Mouse (Mus musculus) layer of hippocampus, postnatal 14 days (tissue): ENCODE measurements around the gene AI837181. TPM values are rescaled to one million over a fixed set of nuclear protein-coding genes. Genes with fewer than 3 reads are reported as not detected.

Experiments used
- DNase-seq, 2 experiments: peaks; one replicate each; pipeline ENCODE4 v3.0.0; 2021 to 2022; ENCODE audit warnings: low spot score in 2 of 2, mixed read lengths in 1 of 2
- total RNA-seq, 2 experiments: library from RNA; stranded (reverse); gene quantifications; 2 replicates each; pipeline ENCODE4 v1.2.3; 2021

Gene AI837181
- total RNA-seq, 2 experiments from 2014 or later = 63.0 to 63.6 TPM

GRCm38 (mm10) chr19:5466916-5467500 lies 42.1 kb downstream of the AI837181 start:
- DNase-seq = no peak

- DNase-seq = no peak
Observed at GRCm38 (mm10) chr19:5468374-5468773, 43.4 kb downstream of the AI837181 start, which contains the start of gene Ctsw. Gene Ctsw, minus strand, starts transcription at chr19:5468507.

GRCm38 (mm10) chr19:5471846-5472245 lies 46.9 kb downstream of the AI837181 start:
- no peak for DNase-seq

GRCm38 (mm10) chr19:5472857-5473256 lies 47.9 kb downstream of the AI837181 start:
- no peak for DNase-seq

- DNase-seq = peak; percentile 47 to 58
Observed at GRCm38 (mm10) chr19:5473720-5474119, 48.8 kb downstream of the AI837181 start, which contains the start of gene Efemp2. Gene Efemp2, plus strand, starts transcription at chr19:5473954.

- DNase-seq = no peak
Observed at GRCm38 (mm10) chr19:5474281-5475068, 49.5 kb downstream of the AI837181 start.

- no peak for DNase-seq
Observed at GRCm38 (mm10) chr19:5475069-5475714, 50.2 kb downstream of the AI837181 start.

Other genes with a start within 250 kb of the AI837181 start
- 10 to 100 TPM; 59.6 to 63.9 TPM for gene Pacs1, start 152.0 kb upstream of the AI837181 start, total RNA-seq
- gene Sf3b2, start 129.7 kb upstream of the AI837181 start, total RNA-seq = 100 to 1,000 TPM; 195 to 199 TPM
- gene Gal3st3, start 126.8 kb upstream of the AI837181 start, total RNA-seq = 100 to 1,000 TPM; 129 to 132 TPM
- not detected for gene Catsper1, start 89.4 kb upstream of the AI837181 start, total RNA-seq
- gene Cst6, start 75.6 kb upstream of the AI837181 start, total RNA-seq = 1 to 10 TPM; 5.4 to 5.9 TPM
- 10 to 100 TPM; 21.8 to 25.0 TPM for gene Eif1ad, start 58.4 kb upstream of the AI837181 start, total RNA-seq
- 10 to 100 TPM; 83.0 to 97.1 TPM for gene Banf1, start 58.0 kb upstream of the AI837181 start, total RNA-seq
- gene Sart1, start 36.4 kb upstream of the AI837181 start, total RNA-seq = 10 to 100 TPM; 81.1 to 91.5 TPM
- gene Tsga10ip, start 22.6 kb upstream of the AI837181 start, total RNA-seq = under 1 TPM in 1 of 2 experiments, not detected in 1; 0.67 TPM
- 100 to 1,000 TPM; 269 to 270 TPM for gene Drap1, start 165 bp upstream of the AI837181 start, total RNA-seq
- gene Fosl1, start 22.4 kb downstream of the AI837181 start, total RNA-seq = not detected
- 10 to 100 TPM; 29.9 to 31.8 TPM for gene Ccdc85b, start 32.8 kb downstream of the AI837181 start, total RNA-seq
- 100 to 1,000 TPM in 1 of 2 experiments, 10 to 100 TPM in 1; 96.3 to 101 TPM for gene Fibp, start 35.5 kb downstream of the AI837181 start, total RNA-seq
- 1 to 10 TPM in 1 of 2 experiments, under 1 TPM in 1; 0.41 to 1.2 TPM for gene Ctsw, start 43.4 kb downstream of the AI837181 start, total RNA-seq
- gene Efemp2, start 48.8 kb downstream of the AI837181 start, total RNA-seq = 10 to 100 TPM; 16.8 to 20.9 TPM
- gene Mus81, start 63.3 kb downstream of the AI837181 start, total RNA-seq = 10 to 100 TPM; 34.3 to 35.6 TPM
- gene Cfl1, start 65.3 kb downstream of the AI837181 start, total RNA-seq = 1,000 to 10,000 TPM; 1,666 to 1,748 TPM
- gene 1700020D05Rik, start 78.6 kb downstream of the AI837181 start, total RNA-seq = 1 to 10 TPM; 6.3 to 8.1 TPM
- gene Snx32, start 85.4 kb downstream of the AI837181 start, total RNA-seq = 10 to 100 TPM; 70.5 to 74.2 TPM
- gene Ovol1, start 135.5 kb downstream of the AI837181 start, total RNA-seq = not detected
- 1 to 10 TPM; 7.1 to 8.8 TPM for gene Ap5b1, start 142.9 kb downstream of the AI837181 start, total RNA-seq
- gene Rnaseh2c, start 176.7 kb downstream of the AI837181 start, total RNA-seq = 10 to 100 TPM; 84.4 to 90.5 TPM
- 10 to 100 TPM; 83.3 to 83.5 TPM for gene Kat5, start 185.1 kb downstream of the AI837181 start, total RNA-seq
- gene Rela, start 212.3 kb downstream of the AI837181 start, total RNA-seq = 10 to 100 TPM; 21.0 to 26.7 TPM
- 10 to 100 TPM; 22.8 to 26.1 TPM for gene Sipa1, start 238.6 kb downstream of the AI837181 start, total RNA-seq